Mouse (Mus musculus) embryonic facial prominence, embryonic 13.5 days (tissue): ENCODE results near the gene Rps25. TPM values are rescaled to one million over a fixed set of nuclear protein-coding genes. Genes with fewer than 3 reads are reported as not detected.

Source experiments
- ATAC-seq: fragments of 200-750 bp; cut with Nextera tagmentation; 2 replicates; pipeline ENCODE4 v1.8.0; 2017; ENCODE audit warnings: low read depth; ENCODE audit not compliant: insufficient number of reproducible peaks, insufficient read depth, low FRiP score, low TSS enrichment
- H3K27ac ChIP-seq: fragments of 300-500 bp; sonication (generic); 2 replicates; pipeline ENCODE4 v1.5.1; 2015; ENCODE audit warnings: moderate library complexity, mild to moderate bottlenecking, inconsistent platforms
- H3K27me3 ChIP-seq: fragments of 300-500 bp; sonication (generic); 2 replicates; pipeline ENCODE4 v1.6.1; 2015; ENCODE audit warnings: mild to moderate bottlenecking, inconsistent platforms
- H3K36me3 ChIP-seq: fragments of 300-500 bp; sonication (generic); 2 replicates; pipeline ENCODE4 v1.6.1; 2015; ENCODE audit warnings: mild to moderate bottlenecking, inconsistent platforms
- H3K4me1 ChIP-seq: fragments of 300-500 bp; sonication (generic); 2 replicates; pipeline ENCODE4 v1.6.1; 2015; ENCODE audit warnings: inconsistent platforms
- H3K4me2 ChIP-seq: fragments of 300-500 bp; sonication (generic); 2 replicates; pipeline ENCODE4 v1.6.1; 2015; ENCODE audit warnings: moderate library complexity, mild to moderate bottlenecking, inconsistent platforms
- H3K4me3 ChIP-seq: fragments of 300-500 bp; sonication (generic); 2 replicates; pipeline ENCODE4 v1.5.1; 2015; ENCODE audit warnings: mild to moderate bottlenecking, inconsistent platforms
- H3K9ac ChIP-seq: fragments of 300-500 bp; sonication (generic); 2 replicates; pipeline ENCODE4 v1.6.1; 2015; ENCODE audit warnings: mild to moderate bottlenecking, inconsistent platforms
- H3K9me3 ChIP-seq: fragments of 300-500 bp; sonication (generic); 2 replicates; pipeline ENCODE4 v1.6.1; 2016; ENCODE audit warnings: inconsistent platforms
- WGBS: fragments of 180-500 bp; shearing (Covaris S2); methylation state at CpG from one replicate; pipeline ENCODE4 v1.1.7; 2015; ENCODE audit warnings: mixed read lengths; 5-methylcytosine and 5-hydroxymethylcytosine counted together
- polyA plus RNA-seq: library from polyadenylated mRNA; unstranded; fragments of >200 nt; fragmentation: Nextera tagmentation; extraction: Ambion mirVana; gene quantifications from 2 replicates; pipeline ENCODE4 v1.2.1, GENCODE M21; 2015

The Rps25 gene
- polyA plus RNA-seq, 1 experiment from 2014 or later, result 2,222 TPM

DNA sequence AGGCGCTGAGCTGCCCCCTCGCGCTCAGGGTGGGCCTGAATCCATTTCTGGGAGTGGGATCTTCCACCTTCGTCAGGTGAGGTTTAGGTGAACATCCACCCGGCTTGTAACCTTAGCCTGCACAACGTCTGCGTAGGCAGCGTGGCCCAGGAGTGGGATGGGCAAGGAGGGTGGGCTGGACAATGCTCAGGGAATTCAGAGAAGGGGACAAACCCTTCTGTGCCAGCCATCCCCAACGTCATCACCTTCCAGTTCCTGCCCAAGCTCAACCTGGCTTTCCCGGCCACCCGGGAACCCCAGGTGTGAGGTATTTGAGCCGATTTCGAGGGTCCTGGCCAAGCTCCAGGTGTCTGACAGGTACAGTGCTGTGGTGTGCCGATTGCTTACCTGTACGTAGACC, 27.1 kb upstream of the Rps25 start:
- H3K27me3 ChIP-seq, result no peaks in the 10 kb centered on the region
- H3K4me2 ChIP-seq, result peak overlapping the region; percentile 86
- H3K4me1 ChIP-seq, result peaks cover 17% of the 10 kb centered on the region
- peak overlapping the region; percentile 89 for H3K4me3 ChIP-seq
- ATAC-seq, result peak; percentile 22; the same call in 1 of the 2 replicates
- H3K27ac ChIP-seq, result peak overlapping the region; percentile 87
- 7% methylated on average over 15 of the region's 15 CpGs for WGBS
- H3K36me3 ChIP-seq, result peaks cover 44% of the 10 kb centered on the region
- no peaks in the 10 kb centered on the region for H3K9me3 ChIP-seq
- peak overlapping the region; percentile 95 for H3K9ac ChIP-seq

DNA sequence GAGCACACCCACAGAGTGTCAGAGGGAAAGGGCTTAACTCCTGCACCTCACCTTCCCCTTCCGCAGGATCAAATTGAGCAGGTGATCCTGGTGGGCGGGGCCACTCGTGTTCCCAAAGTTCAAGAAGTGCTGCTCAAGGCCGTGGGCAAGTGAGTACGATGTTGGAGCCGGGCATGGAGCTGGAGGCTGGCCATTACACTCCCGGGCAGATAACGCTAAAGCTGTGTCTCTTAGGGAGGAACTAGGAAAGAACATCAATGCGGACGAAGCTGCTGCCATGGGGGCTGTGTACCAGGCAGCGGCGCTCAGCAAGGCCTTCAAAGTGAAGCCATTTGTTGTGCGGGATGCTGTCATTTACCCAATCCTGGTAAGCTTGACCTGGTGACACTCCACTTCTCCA, 22.3 kb upstream of the Rps25 start:
- WGBS, result 93% methylated on average over 13 of the region's 13 CpGs

DNA sequence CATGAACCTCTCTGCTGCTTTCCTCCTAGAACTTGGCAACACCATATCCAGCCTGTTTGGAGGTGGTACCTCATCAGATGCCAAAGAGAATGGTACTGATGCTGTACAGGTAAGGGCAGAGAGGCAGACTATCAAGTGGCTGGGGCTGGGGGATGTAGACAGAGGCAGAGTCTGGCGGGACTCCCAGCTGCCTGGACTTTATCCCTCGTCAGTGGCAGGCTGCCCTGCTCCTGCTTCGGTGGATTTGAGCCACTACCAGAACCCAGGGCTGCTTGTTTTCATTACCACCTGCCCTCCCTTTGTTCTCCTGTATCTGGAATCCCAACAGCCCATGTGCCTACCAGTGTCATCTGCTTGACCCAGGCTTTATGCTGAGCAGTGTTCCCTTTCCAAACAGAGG, 19.7 kb upstream of the Rps25 start:
- no peak for ATAC-seq
- Histone ChIP-seq H3K4me2 (no peak overlapping the region), H3K36me3 (peaks cover 97% of the 10 kb centered on the region), H3K4me3 (no peak overlapping the region), H3K27me3 (no peaks in the 10 kb centered on the region), H3K27ac (no peak overlapping the region), H3K9ac (no peak overlapping the region), H3K9me3 (no peaks in the 10 kb centered on the region), H3K4me1 (no peaks in the 10 kb centered on the region)
- 79% methylated on average over 3 of the region's 3 CpGs for WGBS

More for the DNA sequence above, 22.3 kb upstream of the Rps25 start:
- Histone ChIP-seq H3K9ac (no peak overlapping the region), H3K27ac (no peak overlapping the region), H3K4me3 (no peak overlapping the region), H3K9me3 (no peaks in the 10 kb centered on the region), H3K36me3 (peaks cover 91% of the 10 kb centered on the region), H3K4me2 (no peak overlapping the region), H3K27me3 (no peaks in the 10 kb centered on the region), H3K4me1 (peaks cover 11% of the 10 kb centered on the region)
- no peak for ATAC-seq

DNA sequence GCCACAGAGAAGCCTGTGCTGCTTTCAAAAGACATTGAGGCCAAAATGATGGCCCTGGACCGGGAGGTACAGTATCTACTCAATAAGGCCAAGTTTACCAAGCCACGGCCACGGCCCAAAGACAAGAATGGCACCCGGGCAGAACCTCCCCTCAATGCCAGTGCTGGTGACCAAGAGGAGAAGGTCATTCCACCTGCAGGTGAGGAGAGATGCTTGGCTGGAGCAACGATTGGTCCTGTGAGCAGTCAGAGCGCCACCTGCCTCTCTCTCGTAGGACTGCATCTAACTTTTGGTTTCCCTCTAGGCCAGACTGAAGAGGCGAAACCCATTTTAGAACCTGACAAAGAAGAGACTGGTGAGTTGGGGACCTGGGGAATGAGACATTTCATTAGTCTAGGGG, 17.7 kb upstream of the Rps25 start:
- Histone ChIP-seq H3K27me3 (no peaks in the 10 kb centered on the region), H3K36me3 (peaks cover 83% of the 10 kb centered on the region)

DNA sequence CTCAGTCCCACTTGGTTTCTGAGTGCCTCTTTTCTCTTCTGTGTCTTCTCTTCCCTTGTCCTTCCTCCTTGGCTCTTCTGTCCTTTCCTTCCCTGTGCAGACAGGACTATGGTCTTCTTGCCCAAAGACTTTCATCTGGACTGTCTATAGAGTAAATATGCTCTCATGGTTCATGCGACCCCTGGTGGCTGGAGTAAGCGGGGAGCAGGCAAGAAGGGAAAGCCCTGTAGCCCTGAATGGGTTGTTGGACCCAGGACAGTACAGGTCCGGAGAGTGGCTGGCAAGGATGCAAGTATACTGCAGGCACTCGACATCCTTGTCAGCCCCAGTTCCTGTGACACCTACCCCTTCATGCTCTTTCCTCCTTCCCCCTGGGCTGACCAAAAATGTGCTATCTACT, 15.5 kb upstream of the Rps25 start:
- Histone ChIP-seq H3K36me3 (peaks cover 61% of the 10 kb centered on the region), H3K4me2 (no peak overlapping the region), H3K9ac (no peak overlapping the region), H3K4me3 (no peak overlapping the region), H3K4me1 (no peaks in the 10 kb centered on the region; the same call in 1 of the 2 replicates), H3K9me3 (no peaks in the 10 kb centered on the region), H3K27ac (no peak overlapping the region), H3K27me3 (no peaks in the 10 kb centered on the region)
- ATAC-seq, result no peak
- 43% methylated on average over 4 of the region's 4 CpGs for WGBS

More for the DNA sequence above, 17.7 kb upstream of the Rps25 start:
- no peak for ATAC-seq
- H3K4me2 ChIP-seq, result no peak overlapping the region
- 63% methylated on average over 8 of the region's 8 CpGs for WGBS
- no peaks in the 10 kb centered on the region for H3K9me3 ChIP-seq
- H3K9ac ChIP-seq, result no peak overlapping the region
- no peaks in the 10 kb centered on the region for H3K4me1 ChIP-seq
- no peak overlapping the region for H3K4me3 ChIP-seq
- no peak overlapping the region for H3K27ac ChIP-seq

DNA sequence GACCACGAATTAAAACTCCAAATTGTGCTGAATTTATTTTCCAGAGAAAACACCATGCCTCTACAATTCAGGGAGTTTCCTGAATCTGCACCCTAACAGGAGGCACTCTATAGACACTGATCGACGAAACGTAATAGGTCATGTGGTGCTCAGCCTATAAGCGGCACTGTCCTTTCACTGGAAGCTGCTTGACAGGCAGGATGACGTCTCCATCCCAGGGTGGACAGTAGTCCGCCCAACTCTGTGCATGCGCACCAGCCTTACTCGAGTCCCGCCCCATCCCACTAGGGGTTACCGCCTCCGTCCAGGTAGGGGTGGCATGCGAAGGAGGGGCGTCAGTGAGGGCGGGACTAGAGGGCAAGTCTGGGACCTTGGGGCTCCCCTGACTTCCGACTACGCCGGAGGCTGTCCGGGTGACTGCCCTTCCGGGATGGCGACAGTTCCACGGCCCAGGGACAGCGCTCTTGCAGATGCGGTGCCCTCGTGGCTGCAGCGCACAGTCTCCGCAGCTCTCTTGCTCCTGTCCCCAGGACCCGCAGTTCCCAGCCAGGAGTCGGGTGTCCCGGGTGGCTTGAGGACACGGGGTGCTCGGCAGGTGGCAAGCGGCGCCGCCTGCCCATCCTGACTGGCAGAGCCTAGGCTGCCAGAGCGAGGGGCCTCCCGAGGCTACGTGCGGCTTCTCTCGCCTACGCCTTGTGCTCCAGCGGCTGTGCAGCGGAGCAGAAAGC, 10.1 kb upstream of the Rps25 start, which contains the start of gene Slc37a4:
TSS of gene Slc37a4 (plus strand) at position 169 of the 728 bp plus-strand sequence.
- H3K4me1 ChIP-seq, result peaks cover 17% of the 10 kb centered on the region
- WGBS, result under 1% methylated on average over 43 of the region's 43 CpGs
- peaks cover 29% of the 10 kb centered on the region for H3K36me3 ChIP-seq
- H3K9me3 ChIP-seq, result no peaks in the 10 kb centered on the region
- peak within 1 kb of the TSS; percentile 75 for H3K4me3 ChIP-seq
- peak within 1 kb of the TSS; percentile 98 for H3K4me2 ChIP-seq
- ATAC-seq, result peak; percentile 95
- 0 out of 2 replicates have a peak, but pooled peaks cover 5% of the 10 kb centered on the region for H3K27me3 ChIP-seq
- peak within 1 kb of the TSS; percentile 82 for H3K9ac ChIP-seq
- peak within 1 kb of the TSS; percentile 62 for H3K27ac ChIP-seq

DNA sequence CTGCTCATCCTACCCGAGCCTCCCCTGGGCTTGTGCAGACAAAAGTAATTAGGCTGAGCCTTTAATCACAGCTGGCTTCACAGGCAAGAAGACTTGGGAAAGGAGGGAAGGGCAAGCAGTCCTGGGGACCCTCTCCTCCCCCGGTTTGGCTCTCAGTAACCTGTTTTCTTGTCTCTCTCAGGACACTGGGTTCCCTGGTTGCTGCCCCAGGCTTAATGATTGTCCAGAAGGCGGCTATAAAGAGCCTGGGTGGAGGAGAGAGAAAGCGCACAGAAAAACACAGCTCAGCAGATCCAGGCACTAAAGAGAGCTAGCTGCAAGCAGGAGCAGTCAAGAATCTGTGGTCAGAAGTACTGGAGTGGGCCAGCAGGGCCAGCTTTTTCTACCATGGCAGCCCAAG, 8.9 kb upstream of the Rps25 start:
- 0 out of 2 replicates have a peak, but pooled peaks cover 5% of the 10 kb centered on the region for H3K27me3 ChIP-seq
- WGBS, result 13% methylated on average over 4 of the region's 4 CpGs
- H3K9ac ChIP-seq, result peak overlapping the region; percentile 82
- no peaks in the 10 kb centered on the region for H3K9me3 ChIP-seq
- H3K27ac ChIP-seq, result peak overlapping the region; percentile 17; the same call in 1 of the 2 replicates
- H3K4me2 ChIP-seq, result peak overlapping the region; percentile 98
- peak overlapping the region; percentile 75 for H3K4me3 ChIP-seq
- ATAC-seq, result no peak
- peaks cover 31% of the 10 kb centered on the region for H3K36me3 ChIP-seq
- peaks cover 17% of the 10 kb centered on the region for H3K4me1 ChIP-seq

DNA sequence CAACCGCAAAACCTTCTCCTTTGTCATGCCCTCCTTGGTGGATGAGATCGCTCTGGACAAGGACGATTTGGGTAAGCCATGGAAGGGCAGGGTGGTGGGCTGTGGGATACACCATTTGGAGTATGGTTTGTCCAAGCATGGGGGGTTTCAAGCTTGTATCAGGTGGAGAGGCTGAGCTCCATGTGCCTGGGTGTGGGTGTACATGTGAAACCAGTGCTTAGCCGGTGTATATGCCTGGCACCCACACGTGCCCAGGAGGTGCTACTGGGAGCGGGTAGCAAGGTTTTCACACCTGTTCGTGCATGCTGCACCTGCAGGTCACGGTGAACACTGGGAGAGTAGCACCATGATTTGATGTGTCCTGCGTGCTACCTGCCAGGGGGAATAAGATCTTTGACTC, 8.4 kb upstream of the Rps25 start:
- Histone ChIP-seq H3K27ac (peak overlapping the region; percentile 17; the same call in 1 of the 2 replicates), H3K9ac (peak overlapping the region; percentile 82; the same call in 1 of the 2 replicates), H3K4me2 (peak overlapping the region; percentile 98), H3K36me3 (peaks cover 36% of the 10 kb centered on the region), H3K4me1 (peaks cover 17% of the 10 kb centered on the region), H3K27me3 (0 out of 2 replicates have a peak, but pooled peaks cover 5% of the 10 kb centered on the region), H3K9me3 (no peaks in the 10 kb centered on the region), H3K4me3 (peak overlapping the region; percentile 75; the same call in 1 of the 2 replicates)
- WGBS, result 84% methylated on average over 9 of the region's 9 CpGs
- no peak for ATAC-seq

DNA sequence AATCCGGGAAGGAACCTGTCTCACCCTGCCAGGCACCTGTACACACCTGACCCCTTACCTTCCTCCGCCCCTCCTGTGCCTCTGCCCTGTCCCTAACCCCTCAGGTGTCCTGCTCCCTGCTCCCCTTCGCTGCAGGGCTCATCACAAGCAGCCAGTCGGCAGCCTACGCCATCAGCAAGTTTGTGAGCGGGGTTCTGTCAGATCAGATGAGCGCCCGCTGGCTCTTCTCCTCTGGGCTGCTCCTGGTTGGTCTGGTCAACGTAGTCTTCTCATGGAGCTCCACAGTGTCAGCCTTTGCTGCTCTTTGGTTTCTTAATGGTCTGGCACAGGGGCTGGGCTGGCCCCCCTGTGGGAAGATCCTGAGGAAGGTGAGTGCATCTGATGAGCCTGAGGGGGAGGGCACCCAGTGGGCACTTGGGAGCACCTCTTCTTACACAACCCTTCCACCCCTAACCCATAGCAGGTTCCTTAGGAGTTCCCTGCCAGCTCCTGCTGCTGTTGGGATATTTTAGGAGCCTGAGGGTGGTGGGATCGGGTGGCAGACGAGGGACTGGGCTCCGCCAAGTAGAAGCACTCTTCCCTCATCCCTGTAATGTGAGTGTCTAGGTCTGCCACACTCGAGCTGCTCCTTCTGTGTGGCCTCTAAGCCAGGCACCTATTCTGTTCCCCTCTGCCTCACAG, 7.7 kb upstream of the Rps25 start:
- H3K27ac ChIP-seq, result no peak overlapping the region
- no peak overlapping the region for H3K4me3 ChIP-seq
- peaks cover 43% of the 10 kb centered on the region for H3K36me3 ChIP-seq
- H3K27me3 ChIP-seq, result 0 out of 2 replicates have a peak, but pooled peaks cover 5% of the 10 kb centered on the region
- no peak overlapping the region for H3K9ac ChIP-seq
- 74% methylated on average over 13 of the region's 13 CpGs for WGBS
- no peak for ATAC-seq
- H3K4me1 ChIP-seq, result peaks cover 17% of the 10 kb centered on the region
- no peak overlapping the region for H3K4me2 ChIP-seq
- no peaks in the 10 kb centered on the region for H3K9me3 ChIP-seq

DNA sequence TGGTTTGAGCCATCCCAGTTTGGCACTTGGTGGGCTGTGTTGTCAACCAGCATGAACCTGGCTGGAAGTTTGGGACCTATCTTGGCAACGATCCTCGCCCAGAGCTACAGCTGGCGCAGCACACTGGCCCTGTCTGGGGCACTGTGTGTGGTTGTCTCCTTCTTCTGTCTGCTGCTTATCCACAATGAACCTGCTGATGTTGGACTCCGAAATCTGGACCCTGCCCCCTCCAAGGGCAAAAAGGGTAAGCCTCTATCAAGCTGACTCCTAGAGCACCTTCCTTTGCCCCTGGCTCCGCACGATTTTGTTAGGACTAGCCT, 7.2 kb upstream of the Rps25 start:
- ATAC-seq, result no peak
- no peaks in the 10 kb centered on the region for H3K9me3 ChIP-seq
- H3K27ac ChIP-seq, result no peak overlapping the region
- peaks cover 17% of the 10 kb centered on the region for H3K4me1 ChIP-seq
- H3K4me2 ChIP-seq, result no peak overlapping the region
- H3K4me3 ChIP-seq, result no peak overlapping the region
- no peak overlapping the region for H3K9ac ChIP-seq
- peaks cover 48% of the 10 kb centered on the region for H3K36me3 ChIP-seq
- 0 out of 2 replicates have a peak, but pooled peaks cover 5% of the 10 kb centered on the region for H3K27me3 ChIP-seq
- 89% methylated on average over 6 of the region's 6 CpGs for WGBS

DNA sequence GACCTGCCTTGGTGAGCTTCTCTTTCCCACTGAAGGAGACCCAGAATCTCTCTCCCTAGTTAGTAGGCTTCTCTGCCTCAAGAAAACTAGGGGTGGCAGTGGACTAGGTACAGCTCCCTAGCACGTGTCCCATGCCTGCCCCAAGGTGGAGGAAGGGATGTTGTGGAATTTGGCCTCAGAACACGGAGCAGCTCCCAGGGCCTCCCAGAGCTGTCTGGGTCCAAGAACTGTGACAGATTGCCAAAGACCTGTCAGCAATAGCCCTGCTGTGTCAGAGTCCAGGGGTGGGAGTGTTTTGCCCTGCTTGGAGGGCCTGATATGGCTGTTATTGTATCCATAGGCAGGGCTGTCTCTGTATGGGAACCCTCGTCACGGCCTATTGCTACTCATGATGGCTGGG, 5.9 kb upstream of the Rps25 start:
- no peak overlapping the region for H3K9ac ChIP-seq
- no peak overlapping the region for H3K4me2 ChIP-seq
- H3K27ac ChIP-seq, result no peak overlapping the region
- no peak overlapping the region for H3K4me3 ChIP-seq
- ATAC-seq, result no peak
- 87% methylated on average over 4 of the region's 4 CpGs for WGBS
- no peaks in the 10 kb centered on the region for H3K9me3 ChIP-seq
- peaks cover 58% of the 10 kb centered on the region for H3K36me3 ChIP-seq
- 0 out of 2 replicates have a peak, but pooled peaks cover 5% of the 10 kb centered on the region for H3K27me3 ChIP-seq
- peaks cover 24% of the 10 kb centered on the region for H3K4me1 ChIP-seq

DNA sequence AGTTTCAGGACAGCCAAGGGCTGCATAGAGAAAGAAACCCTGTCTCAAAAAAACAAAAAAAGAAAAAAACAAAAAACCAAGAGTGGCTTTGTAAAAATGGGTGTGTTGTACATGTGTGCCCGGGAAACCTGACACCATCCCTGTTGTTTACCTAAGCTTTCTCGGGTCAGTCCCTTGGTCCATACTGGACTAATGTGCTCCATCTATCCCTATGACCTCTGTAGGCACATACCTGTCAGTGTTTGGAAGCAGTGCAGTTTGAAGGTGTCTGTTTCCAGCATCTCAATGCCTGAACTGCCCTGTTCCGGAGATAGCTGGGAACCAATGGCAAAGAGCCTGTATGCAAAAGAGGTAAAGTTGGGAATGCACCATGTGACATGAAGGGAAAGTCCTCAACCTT, 1.9 kb upstream of the Rps25 start:
- no peaks in the 10 kb centered on the region for H3K9me3 ChIP-seq
- ATAC-seq, result no peak
- H3K4me1 ChIP-seq, result peaks cover 20% of the 10 kb centered on the region
- no peak overlapping the region for H3K9ac ChIP-seq
- no peak overlapping the region for H3K27ac ChIP-seq
- no peaks in the 10 kb centered on the region for H3K27me3 ChIP-seq
- WGBS, result 76% methylated on average over 3 of the region's 3 CpGs
- peaks cover 69% of the 10 kb centered on the region for H3K36me3 ChIP-seq
- no peak overlapping the region for H3K4me2 ChIP-seq
- no peak overlapping the region for H3K4me3 ChIP-seq
